Mouse (Mus musculus): Measurements from ENCODE around the gene Tnr. TPM values are rescaled to one million over a fixed set of nuclear protein-coding genes. Genes with fewer than 3 reads are reported as not detected.

Gene Tnr
- polyA plus RNA-seq, 1 experiment from 2014 or later = 0.30 TPM

DNA sequence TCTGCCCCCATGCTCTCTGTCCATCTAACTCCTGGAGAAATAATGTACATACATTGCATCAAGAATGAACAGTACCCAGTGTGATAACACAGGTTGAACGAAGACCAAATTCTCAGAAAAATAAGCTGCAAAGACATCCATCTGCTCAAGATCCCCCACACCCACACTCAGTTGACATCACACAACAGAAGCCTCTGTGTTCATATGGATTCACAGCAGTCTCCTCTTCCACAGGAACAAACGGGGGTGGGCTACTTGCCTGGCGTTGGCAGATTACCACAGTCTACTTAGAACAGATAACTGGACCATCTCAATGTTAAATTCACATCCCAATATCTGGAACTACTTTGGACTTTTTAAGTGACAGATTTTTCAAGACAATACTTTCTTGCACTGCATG lies 349.3 kb downstream of the Tnr start:
- H3K27me3 ChIP-seq (ENCODE audit: control insufficient read depth, insufficient read depth, low read length) = no peaks in the 10 kb centered on the region
- H3K27ac ChIP-seq (ENCODE audit: low read length) = no peak overlapping the region
- H3K4me1 ChIP-seq (ENCODE audit: control insufficient read depth, insufficient read depth, low read length) = no peaks in the 10 kb centered on the region
- H3K36me3 ChIP-seq (ENCODE audit: control insufficient read depth, insufficient read depth, low read length) = no peaks in the 10 kb centered on the region
- no peak overlapping the region for H3K4me3 ChIP-seq (replicated peaks; ENCODE audit: low read length)
- no peak overlapping the region for H3K9ac ChIP-seq (ENCODE audit: low read length)
- no peaks in the 10 kb centered on the region for H3K9me3 ChIP-seq (replicated peaks; ENCODE audit: control insufficient read depth, low read length)
- no peak for ATAC-seq (ENCODE audit: insufficient read depth, low FRiP score)
- WGBS = 83% methylated on average over 3 of the region's 3 CpGs
- H3K4me2 ChIP-seq (ENCODE audit: low read depth, low read length) = no peak overlapping the region

DNA sequence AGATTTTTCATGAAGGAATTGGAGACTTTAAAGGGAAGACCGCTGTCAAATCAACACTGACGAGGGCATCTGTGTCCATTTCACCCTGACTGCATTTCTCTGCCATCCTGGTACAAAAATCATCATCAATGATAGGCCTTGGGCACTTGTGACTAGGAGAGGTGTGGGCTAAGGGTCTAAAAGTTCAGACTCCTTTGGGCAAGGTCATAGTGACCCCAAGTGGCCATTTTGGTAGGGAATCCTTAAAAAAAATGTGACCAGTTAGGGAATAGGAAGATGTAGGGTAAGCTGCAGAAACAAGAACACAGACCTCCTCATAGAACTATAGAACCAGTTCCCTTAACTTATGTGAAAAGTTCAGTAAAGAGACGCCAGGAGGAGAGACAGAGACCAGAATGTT lies 355.1 kb downstream of the Tnr start:
- 52% methylated on average over 3 of the region's 3 CpGs for WGBS
- H3K9me3 ChIP-seq (replicated peaks; ENCODE audit: control insufficient read depth, low read length) = no peaks in the 10 kb centered on the region
- H3K27me3 ChIP-seq (ENCODE audit: control insufficient read depth, insufficient read depth, low read length) = no peaks in the 10 kb centered on the region
- H3K9ac ChIP-seq (ENCODE audit: low read length) = no peak overlapping the region
- H3K36me3 ChIP-seq (ENCODE audit: control insufficient read depth, insufficient read depth, low read length) = no peaks in the 10 kb centered on the region
- H3K4me3 ChIP-seq (replicated peaks; ENCODE audit: low read length) = no peak overlapping the region
- ATAC-seq (ENCODE audit: insufficient read depth, low FRiP score) = no peak
- H3K4me2 ChIP-seq (ENCODE audit: low read depth, low read length) = no peak overlapping the region
- no peak overlapping the region for H3K27ac ChIP-seq (ENCODE audit: low read length)
- H3K4me1 ChIP-seq (ENCODE audit: control insufficient read depth, insufficient read depth, low read length) = no peaks in the 10 kb centered on the region

DNA sequence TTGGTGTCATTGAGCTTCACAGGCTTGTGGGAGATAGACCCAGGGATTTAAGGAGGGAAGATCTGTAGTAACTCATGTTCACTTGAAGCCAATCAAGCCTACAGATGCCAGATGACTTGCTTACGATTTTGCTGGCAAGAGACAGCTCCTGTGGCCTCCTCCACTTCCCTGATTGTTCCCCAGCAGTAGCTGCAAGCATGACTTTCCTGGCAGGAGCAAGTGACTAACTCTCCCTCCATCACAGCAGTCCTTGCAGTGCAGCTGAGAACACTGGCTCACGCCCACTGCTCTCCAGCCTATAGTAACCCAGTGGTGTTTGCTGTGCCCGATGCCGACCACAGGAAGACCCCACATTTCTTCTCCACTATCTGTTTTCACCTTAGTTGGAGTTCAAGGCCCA lies 356.3 kb downstream of the Tnr start:
- no peak for ATAC-seq (ENCODE audit: insufficient read depth, low FRiP score)
- Histone ChIP-seq H3K4me1 (ENCODE audit: control insufficient read depth, insufficient read depth, low read length) (no peaks in the 10 kb centered on the region), H3K9me3 (replicated peaks; ENCODE audit: control insufficient read depth, low read length) (no peaks in the 10 kb centered on the region), H3K4me2 (ENCODE audit: low read depth, low read length) (no peak overlapping the region), H3K9ac (ENCODE audit: low read length) (no peak overlapping the region), H3K36me3 (ENCODE audit: control insufficient read depth, insufficient read depth, low read length) (no peaks in the 10 kb centered on the region), H3K27me3 (ENCODE audit: control insufficient read depth, insufficient read depth, low read length) (no peaks in the 10 kb centered on the region), H3K27ac (ENCODE audit: low read length) (no peak overlapping the region), H3K4me3 (replicated peaks; ENCODE audit: low read length) (no peak overlapping the region)
- WGBS = 73% methylated on average over 4 of the region's 4 CpGs

DNA sequence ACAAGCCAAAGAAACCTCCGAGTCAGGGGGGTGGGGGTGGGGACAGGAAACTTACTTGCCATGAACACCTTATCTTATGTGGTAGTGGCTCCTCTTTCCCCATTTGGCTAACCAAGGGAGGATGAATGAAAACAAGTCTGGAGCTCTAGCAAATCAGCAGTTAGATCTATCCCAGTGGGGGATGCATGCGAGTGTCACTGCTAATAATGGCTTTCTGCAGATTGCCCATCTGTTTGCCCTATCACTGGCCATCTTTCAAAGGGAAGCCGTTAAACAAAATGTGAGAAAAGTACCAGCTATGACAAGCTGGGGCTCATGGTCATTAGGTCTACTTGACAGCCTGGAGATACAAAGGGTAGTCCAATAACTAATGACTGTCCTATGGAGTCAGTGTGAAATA lies 361.9 kb downstream of the Tnr start:
- Histone ChIP-seq H3K27ac (ENCODE audit: low read length) (no peak overlapping the region), H3K4me3 (replicated peaks; ENCODE audit: low read length) (no peak overlapping the region), H3K4me2 (ENCODE audit: low read depth, low read length) (no peak overlapping the region), H3K36me3 (ENCODE audit: control insufficient read depth, insufficient read depth, low read length) (no peaks in the 10 kb centered on the region), H3K27me3 (ENCODE audit: control insufficient read depth, insufficient read depth, low read length) (no peaks in the 10 kb centered on the region), H3K9me3 (replicated peaks; ENCODE audit: control insufficient read depth, low read length) (no peaks in the 10 kb centered on the region), H3K4me1 (ENCODE audit: control insufficient read depth, insufficient read depth, low read length) (no peaks in the 10 kb centered on the region), H3K9ac (ENCODE audit: low read length) (no peak overlapping the region)
- ATAC-seq (ENCODE audit: insufficient read depth, low FRiP score) = no peak
- 46% methylated on average over 3 of the region's 3 CpGs for WGBS

DNA sequence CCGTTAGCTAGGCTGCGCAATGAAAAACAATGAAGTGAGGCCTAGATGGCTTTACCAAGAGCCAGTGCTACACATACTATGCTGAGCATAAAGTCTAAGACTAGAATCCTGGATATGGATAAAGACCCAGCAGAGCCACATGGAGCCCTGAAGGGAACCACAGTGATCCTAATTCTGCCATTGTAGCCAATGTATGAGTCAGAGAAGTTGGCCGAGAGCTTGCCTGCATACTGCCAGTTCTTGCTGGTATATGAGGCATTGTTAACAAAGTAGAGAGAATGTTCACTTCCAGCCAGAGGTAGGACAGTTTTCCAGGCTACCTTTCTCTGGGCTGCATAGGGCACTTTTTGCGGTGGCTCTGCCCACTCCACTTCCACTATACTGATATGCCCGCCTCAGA lies 365.0 kb downstream of the Tnr start:
- no peak overlapping the region for H3K4me3 ChIP-seq (replicated peaks; ENCODE audit: low read length)
- 92% methylated on average over 5 of the region's 5 CpGs for WGBS
- H3K27me3 ChIP-seq (ENCODE audit: control insufficient read depth, insufficient read depth, low read length) = no peaks in the 10 kb centered on the region
- no peaks in the 10 kb centered on the region for H3K4me1 ChIP-seq (ENCODE audit: control insufficient read depth, insufficient read depth, low read length)
- no peaks in the 10 kb centered on the region for H3K9me3 ChIP-seq (replicated peaks; ENCODE audit: control insufficient read depth, low read length)
- ATAC-seq (ENCODE audit: insufficient read depth, low FRiP score) = no peak
- H3K36me3 ChIP-seq (ENCODE audit: control insufficient read depth, insufficient read depth, low read length) = no peaks in the 10 kb centered on the region
- H3K4me2 ChIP-seq (ENCODE audit: low read depth, low read length) = no peak overlapping the region
- H3K27ac ChIP-seq (ENCODE audit: low read length) = peak overlapping the region; percentile 77; the same call in 1 of the 2 replicates
- no peak overlapping the region for H3K9ac ChIP-seq (ENCODE audit: low read length)

DNA sequence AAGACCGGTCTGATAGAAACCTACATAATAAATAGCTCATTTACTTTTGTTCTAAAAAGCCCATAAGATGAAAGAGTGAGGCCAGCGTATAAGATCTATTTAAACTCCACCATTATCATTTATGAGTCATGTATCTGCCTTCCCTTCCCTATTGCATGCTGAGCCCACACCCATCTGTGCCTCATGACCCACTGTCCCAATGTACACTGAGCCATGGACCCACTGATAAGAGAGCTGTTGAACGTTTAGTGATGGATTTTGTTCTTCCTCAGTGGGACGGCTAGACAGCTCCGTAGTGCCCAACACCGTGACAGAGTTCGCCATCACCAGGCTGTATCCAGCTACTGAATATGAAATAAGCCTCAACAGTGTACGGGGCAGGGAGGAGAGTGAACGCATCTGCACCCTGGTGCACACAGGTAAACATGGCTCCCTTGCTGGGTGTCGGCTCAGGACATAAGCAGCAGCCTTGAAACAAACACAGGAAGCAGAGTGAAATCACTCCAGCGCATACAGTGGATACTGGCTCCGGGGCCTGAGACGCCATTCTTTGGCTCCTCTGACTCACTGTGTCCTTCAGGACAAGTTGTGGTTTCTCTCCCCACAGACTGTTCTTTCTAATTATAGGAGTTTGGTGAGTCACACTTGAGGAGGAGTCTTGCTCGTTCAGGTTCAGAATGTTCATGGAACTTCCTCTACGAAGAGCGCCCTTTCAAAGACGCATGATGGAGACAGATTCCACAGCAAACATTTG lies 365.6 kb downstream of the Tnr start:
- Histone ChIP-seq H3K4me3 (replicated peaks; ENCODE audit: low read length) (no peak overlapping the region), H3K27me3 (ENCODE audit: control insufficient read depth, insufficient read depth, low read length) (no peaks in the 10 kb centered on the region), H3K9me3 (replicated peaks; ENCODE audit: control insufficient read depth, low read length) (no peaks in the 10 kb centered on the region), H3K4me1 (ENCODE audit: control insufficient read depth, insufficient read depth, low read length) (no peaks in the 10 kb centered on the region), H3K4me2 (ENCODE audit: low read depth, low read length) (no peak overlapping the region), H3K9ac (ENCODE audit: low read length) (no peak overlapping the region), H3K27ac (ENCODE audit: low read length) (peak overlapping the region; percentile 77), H3K36me3 (ENCODE audit: control insufficient read depth, insufficient read depth, low read length) (no peaks in the 10 kb centered on the region)
- 77% methylated on average over 17 of the region's 17 CpGs for whole genome bisulfite sequencing
- peak; percentile 66; the same call in 1 of the 2 replicates for ATAC-seq (ENCODE audit: insufficient read depth, low FRiP score)

DNA sequence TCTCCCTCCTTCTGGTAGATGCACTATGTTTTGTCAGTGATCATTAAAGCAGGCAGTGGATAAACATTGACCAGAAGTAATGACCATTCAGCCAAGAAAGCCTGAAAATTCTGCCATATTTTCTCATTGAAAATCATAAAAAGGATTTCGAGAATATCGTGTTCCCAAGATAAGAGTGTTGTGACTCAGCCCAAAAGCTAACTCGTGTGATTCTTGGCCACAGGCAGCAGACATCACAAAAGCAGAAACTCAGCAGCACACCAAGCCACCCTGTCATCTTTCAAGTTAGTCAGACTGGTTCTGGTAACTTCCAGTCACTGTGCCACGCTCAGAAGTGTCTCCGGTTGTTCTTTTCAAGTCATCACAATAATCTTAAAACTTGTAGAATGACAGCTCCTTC lies 367.0 kb downstream of the Tnr start:
- Histone ChIP-seq H3K9me3 (replicated peaks; ENCODE audit: control insufficient read depth, low read length) (no peaks in the 10 kb centered on the region), H3K4me1 (ENCODE audit: control insufficient read depth, insufficient read depth, low read length) (no peaks in the 10 kb centered on the region), H3K27me3 (ENCODE audit: control insufficient read depth, insufficient read depth, low read length) (no peaks in the 10 kb centered on the region), H3K4me3 (replicated peaks; ENCODE audit: low read length) (no peak overlapping the region), H3K9ac (ENCODE audit: low read length) (no peak overlapping the region), H3K36me3 (ENCODE audit: control insufficient read depth, insufficient read depth, low read length) (no peaks in the 10 kb centered on the region), H3K4me2 (ENCODE audit: low read depth, low read length) (no peak overlapping the region), H3K27ac (ENCODE audit: low read length) (no peak overlapping the region)
- ATAC-seq (ENCODE audit: insufficient read depth, low FRiP score) = no peak
- WGBS = 77% methylated on average over 5 of the region's 5 CpGs

DNA sequence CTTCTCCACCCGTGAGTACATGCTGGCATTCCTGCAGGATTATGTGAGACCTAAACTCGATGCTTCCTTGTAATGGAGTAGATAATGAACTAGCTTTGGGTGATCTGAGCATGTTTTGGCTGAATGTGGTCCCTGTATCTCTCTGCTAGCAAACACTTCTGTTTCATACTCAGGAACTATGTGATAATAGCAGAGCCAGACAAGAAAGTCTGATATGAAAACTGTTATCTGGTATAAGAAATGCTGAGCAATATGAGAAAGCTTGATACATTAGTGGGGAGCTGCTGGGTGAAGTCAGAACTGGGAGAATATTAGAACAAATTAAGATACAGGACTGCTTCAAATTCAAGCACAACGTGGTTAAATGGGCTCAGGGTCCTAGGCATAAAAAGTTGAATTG lies 371.5 kb downstream of the Tnr start:
- ATAC-seq (ENCODE audit: insufficient read depth, low FRiP score) = no peak
- no peak overlapping the region for H3K9ac ChIP-seq (ENCODE audit: low read length)
- no peak overlapping the region for H3K27ac ChIP-seq (ENCODE audit: low read length)
- no peaks in the 10 kb centered on the region for H3K4me1 ChIP-seq (ENCODE audit: control insufficient read depth, insufficient read depth, low read length)
- H3K36me3 ChIP-seq (ENCODE audit: control insufficient read depth, insufficient read depth, low read length) = no peaks in the 10 kb centered on the region
- H3K4me2 ChIP-seq (ENCODE audit: low read depth, low read length) = no peak overlapping the region
- WGBS = 70% methylated on average over 3 of the region's 3 CpGs
- H3K27me3 ChIP-seq (ENCODE audit: control insufficient read depth, insufficient read depth, low read length) = no peaks in the 10 kb centered on the region
- no peaks in the 10 kb centered on the region for H3K9me3 ChIP-seq (replicated peaks; ENCODE audit: control insufficient read depth, low read length)
- no peak overlapping the region for H3K4me3 ChIP-seq (replicated peaks; ENCODE audit: low read length)

DNA sequence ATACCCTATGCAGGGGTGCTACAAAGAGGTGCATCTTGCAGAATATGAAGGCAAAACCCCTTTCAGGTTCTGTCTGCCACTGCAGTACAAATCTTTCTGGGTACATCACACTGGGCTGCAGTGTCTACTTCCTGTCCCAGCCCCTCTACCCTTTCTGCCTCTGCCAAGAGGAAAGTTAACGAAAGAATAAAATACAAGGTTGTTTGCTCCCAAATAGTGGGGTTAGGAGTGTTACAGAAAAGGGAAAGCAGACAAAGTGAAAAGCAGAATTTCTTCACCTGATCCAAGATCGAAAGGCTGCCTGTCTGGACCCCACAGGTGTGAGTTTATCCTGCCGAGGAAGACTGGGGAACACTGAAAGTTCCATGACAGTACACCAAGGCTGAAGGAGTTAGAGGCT lies 376.4 kb downstream of the Tnr start:
- Histone ChIP-seq H3K27me3 (ENCODE audit: control insufficient read depth, insufficient read depth, low read length) (no peaks in the 10 kb centered on the region), H3K9ac (ENCODE audit: low read length) (no peak overlapping the region), H3K4me1 (ENCODE audit: control insufficient read depth, insufficient read depth, low read length) (no peaks in the 10 kb centered on the region), H3K27ac (ENCODE audit: low read length) (no peak overlapping the region), H3K4me3 (replicated peaks; ENCODE audit: low read length) (no peak overlapping the region), H3K36me3 (ENCODE audit: control insufficient read depth, insufficient read depth, low read length) (no peaks in the 10 kb centered on the region), H3K4me2 (ENCODE audit: low read depth, low read length) (no peak overlapping the region), H3K9me3 (replicated peaks; ENCODE audit: control insufficient read depth, low read length) (no peaks in the 10 kb centered on the region)
- 71% methylated on average over 3 of the region's 3 CpGs for WGBS
- ATAC-seq (ENCODE audit: insufficient read depth, low FRiP score) = no peak

Data from stomach, embryonic 16.5 days (tissue).